Mouse (Mus musculus) gonadal fat pad, adult 2 months (tissue): ENCODE measurements around the gene Slain2. TPM values are rescaled to one million over a fixed set of nuclear protein-coding genes. Genes with fewer than 3 reads are reported as not detected.
"Not testable (repeated sequence)": the region's sequence is repeated elsewhere in the genome, so short reads cannot be mapped to it uniquely, and the experiment has no call there.

Source experiments
- DNase-seq: peaks from one replicate; pipeline ENCODE4 v3.0.0-alpha.2; 2012; ENCODE audit warnings: low read depth
- polyA plus RNA-seq: library from polyadenylated mRNA; depleted of rRNA; stranded (reverse); fragments of >200 nt; gene quantifications from 2 replicates; pipeline ENCODE4 v1.2.3, GENCODE M21; 2012

Slain2 gene
- polyA plus RNA-seq, 1 experiment, result 19.8 TPM

DNA sequence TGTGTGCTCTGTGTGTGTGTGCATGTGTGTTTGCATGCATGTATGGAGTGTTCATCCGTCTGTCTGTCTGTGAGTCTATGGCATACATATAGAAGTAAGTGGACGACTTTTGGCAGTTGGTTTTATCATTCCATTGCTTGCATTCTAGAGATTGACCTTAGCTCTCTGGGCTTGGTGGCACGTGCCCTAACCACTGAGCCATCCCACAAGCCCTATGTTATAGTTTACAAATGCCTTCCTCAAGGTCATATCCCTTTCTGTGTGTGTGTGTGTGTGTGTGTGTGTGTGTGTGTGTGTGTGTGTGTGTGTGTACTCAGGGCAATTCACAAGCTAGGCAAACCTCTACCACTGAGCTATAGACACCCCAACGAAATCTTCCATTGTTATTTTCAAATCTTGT is 12.2 kb upstream of the Slain2 start:
- DNase-seq, result no peak

DNA sequence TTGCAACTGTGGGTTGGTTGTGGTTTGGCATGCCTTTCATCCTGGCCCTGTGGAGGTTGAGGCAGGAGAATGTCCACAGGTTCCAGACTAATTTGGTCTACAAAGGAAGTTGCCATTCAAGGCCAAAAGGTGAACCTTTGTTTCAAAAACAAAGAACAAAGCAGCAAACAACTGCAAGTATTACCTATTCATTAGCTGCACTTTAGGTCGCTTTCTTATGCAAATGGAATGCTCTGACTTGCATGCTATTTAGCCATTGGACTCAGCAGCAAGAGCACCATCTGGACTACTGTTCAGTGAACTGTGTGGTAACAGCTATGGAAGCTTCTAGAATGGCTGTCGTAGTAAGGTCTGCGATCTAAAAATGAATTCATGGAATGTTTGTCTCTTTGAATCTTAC is 11.8 kb upstream of the Slain2 start:
- no peak for DNase-seq

DNA sequence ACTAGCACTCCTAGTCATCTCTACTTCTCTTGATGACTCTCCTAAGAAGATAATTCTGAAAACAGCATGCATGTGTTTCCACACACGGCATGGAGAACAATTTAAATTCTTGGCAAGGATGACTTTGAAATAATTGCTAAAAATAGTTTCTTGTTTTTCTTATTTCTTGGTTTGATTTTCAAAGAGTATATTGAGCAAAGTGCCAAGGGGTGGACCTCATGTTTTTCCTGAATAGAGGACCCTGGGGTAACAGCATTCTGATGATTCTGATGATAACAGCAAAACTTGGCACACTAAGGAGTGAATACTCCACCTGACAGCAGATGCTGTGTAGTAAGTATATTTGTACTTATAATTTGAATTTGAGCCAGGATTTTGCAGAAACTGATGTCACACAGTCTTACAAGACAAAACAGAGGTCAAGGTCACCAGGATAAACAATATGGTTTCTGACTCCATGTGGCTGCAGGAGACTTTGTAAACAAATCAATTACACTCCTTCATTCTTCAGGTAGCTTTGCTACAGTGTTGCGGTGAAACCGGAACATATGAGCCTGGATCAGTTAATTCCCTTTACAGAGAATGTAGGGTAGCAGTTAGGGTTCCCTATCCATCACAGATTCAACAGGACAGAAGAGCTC is 11.1 kb upstream of the Slain2 start:
- no peak for DNase-seq

DNA sequence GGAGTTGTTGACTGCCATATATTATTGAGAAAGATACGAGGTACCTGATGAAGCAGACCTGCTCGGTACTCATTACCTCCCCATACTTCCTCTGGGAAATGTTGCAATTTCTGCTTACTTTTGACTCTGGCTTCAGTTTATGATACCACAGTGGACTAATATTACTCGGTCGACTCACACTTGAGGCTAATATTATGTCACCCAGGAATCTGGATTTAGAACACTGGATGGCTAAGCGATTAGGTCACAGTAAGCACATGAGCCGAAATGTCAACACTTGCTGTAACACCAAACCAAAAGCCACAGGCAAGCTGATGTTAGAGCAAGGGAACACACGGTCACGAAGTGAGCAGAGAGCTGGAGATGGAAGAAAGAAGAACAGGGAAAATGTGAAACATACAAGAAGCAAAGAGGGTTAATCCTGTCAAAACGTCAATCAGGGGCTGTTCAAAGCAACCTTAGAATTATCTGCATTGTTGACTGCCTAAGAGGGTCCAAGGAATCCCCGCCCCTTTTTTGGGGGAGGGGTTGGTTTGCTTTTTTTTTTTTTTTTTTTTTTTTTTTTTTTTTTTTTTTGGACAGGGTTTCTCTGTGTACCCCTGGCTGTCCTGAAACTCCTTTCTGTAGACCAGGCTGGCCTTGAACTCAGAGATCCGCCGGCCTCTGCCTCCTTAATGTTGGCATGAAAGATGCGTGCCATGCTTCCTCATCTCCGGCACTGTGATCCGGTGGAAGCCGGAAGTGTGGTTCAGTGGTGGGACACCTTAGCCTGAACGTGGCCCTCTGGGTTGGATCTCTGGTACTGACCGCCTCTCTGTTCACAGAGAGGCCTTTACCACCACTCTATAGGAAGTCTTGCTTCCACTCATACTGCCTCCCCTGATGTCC is 9.0 kb upstream of the Slain2 start:
- DNase-seq, result peak; percentile 81

DNA sequence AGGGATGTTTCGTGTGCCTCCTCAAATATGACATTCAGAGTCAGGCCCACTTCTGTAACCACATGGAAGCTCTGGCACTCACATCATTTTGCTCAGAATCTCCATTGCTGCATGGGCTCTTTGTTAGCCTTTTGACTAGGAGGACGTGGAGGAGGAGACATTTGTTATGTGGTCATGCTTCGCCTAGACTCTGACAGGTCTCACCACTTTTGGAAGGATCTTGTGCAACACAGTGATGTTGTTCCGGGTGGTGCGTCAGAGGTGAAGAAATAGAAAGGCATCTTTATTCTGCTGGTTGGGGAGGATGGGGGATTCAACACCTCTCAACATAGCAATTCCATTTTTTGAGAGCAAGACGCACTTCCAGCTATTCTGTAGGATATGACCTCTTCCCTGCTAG is 6.7 kb upstream of the Slain2 start:
- DNase-seq, result no peak

DNA sequence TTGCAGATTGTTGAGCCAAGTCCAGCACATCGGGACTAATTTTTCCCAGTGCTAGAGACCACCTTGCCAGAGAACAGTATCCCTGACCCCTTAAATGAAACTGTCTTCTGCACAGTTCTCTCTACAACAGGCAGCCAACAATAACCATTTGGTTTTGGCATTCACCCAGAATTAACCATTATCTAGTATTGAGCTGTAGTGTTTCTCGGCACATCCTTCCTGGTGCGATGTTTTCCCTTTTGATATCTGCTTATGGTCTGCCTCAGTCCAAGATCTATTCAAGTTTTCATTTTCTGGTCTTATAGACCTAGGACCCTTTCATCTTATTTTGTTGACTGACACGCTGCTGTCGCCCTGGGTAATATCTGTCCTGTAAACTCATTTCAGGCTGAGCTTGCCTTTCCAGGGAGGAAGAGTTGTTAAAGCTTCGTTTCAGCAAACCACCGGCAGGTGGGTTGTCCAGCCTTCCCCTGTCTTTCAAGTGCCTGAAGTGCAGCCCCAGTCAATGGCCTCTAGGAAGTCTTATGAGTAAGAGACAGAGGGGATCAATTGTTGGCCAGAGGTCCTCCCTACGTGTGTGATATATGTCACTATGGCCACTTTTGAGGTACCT is 5.7 kb upstream of the Slain2 start:
- DNase-seq, result no peak

DNA sequence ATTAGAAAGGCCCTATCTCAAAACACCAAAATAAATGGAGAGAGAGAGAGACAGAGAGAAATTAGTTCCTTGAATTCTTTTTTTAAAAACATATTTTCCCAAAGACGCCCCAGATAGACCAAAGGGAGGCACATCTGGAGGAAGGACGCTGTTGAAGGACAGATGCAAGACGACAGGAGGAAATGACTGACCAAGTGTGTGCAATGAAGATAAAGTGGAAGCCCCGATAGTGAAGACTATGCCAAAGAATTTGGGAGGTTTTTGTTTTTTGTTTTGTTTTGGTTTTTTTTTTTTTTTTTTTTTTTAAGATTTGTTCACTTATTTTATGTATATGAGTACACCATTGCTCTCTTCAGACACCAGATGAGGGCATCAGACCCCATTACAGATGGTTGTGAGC is 4.7 kb upstream of the Slain2 start:
- no peak for DNase-seq

DNA sequence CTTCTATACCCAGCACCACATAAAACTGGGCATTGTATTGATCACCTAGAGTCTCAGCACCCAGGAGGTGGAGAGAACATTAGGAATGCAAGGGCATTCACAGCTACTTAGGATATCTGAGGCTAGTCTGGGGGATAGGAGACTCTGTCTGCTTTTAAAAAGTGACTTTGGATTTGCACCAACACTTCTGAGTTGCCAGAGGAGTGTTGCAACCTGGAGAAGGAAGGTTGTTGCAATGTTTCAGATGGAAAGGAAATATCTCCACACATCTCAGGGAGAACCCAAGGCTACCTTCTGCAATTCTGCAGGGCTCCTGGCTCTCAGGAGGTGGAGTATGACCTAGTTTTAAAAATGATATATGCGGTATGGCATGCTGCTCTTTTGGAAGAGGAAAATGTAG is 3.7 kb upstream of the Slain2 start:
- peak; percentile 81 for DNase-seq

DNA sequence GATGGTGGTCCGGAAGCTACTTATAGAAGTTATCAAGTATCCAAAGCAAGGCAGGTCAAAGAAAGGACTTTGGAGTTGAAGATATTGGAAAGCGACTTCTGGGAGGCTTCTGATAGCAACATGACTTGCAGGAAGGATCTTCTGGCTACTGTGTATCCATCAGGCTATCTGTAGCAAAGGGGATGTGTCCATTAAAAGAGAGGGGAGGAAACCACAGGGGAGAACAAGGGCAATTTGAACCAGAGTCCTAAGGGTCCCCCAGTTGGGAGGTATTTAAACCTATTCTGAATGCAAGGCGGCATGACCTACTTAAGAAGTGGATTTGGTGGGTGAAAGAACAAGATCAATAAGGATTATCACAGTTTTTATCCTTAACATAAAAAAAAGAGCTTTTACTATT is 2.8 kb upstream of the Slain2 start:
- DNase-seq, result no peak

DNA sequence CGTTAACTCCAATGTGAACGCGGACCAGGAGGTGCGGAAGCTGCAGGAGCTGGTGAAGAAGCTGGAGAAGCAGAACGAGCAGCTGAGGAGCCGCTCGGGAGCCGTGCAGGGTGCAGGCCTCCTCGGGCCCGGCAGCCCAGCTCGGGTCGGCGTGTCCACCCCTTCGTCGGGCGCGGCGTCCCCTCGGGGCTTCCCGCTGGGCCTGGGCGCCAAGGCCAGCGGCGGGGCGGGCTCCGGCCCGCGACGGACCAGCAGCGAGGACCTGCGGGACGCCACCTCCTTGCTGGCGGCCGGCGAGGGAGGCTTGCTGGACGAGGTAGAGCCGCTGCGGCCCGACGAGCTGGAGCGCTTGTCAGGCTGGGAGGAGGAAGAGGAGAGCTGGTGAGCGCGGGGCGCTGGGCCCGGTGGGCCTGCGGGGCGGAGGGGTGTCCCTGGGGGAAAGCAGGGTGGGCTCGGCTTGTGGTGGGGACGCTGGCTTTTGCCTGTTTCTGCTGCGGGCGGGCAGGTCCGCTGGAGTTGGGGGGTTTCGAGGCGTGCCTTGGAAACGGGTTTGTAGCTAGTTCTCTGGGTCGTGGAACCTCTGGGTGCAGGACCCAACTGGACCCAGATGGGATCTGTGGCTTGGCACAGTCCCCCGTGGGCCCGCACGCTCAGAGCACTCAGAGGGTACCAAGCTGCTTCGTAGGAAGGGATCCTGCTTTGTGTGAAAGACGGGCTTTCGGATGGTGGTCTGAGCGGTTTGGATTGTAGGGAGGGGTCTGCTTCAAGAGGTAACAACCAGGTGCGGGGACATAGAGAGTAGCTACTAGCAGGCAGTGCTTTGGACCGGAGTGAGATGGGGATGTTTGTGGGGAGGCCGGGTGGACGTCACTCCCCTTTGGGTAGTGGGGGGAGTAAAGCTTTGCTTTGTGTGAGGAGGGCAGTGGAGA is 793 bp downstream of the Slain2 start:
- DNase-seq, result no peak

DNA sequence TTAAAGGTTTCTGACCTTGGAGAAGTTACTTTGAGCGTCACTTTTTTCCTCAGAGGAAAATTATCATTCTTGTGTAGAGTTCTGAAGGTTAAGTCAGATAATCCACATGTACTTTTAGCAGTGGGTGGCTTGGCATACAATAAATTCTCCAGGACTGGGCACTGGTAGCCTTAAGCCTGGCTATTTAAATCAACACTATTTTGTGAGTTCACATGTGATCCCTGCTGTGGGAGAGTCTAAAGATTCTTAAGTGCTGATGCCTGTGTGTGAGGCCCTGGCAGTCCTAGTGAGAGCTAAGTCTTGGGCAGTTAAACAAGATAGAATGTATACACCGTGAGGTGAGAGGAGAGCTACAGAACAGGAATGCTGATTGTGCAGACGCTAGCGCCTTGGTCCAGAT is 1.9 kb downstream of the Slain2 start:
- no peak for DNase-seq

DNA sequence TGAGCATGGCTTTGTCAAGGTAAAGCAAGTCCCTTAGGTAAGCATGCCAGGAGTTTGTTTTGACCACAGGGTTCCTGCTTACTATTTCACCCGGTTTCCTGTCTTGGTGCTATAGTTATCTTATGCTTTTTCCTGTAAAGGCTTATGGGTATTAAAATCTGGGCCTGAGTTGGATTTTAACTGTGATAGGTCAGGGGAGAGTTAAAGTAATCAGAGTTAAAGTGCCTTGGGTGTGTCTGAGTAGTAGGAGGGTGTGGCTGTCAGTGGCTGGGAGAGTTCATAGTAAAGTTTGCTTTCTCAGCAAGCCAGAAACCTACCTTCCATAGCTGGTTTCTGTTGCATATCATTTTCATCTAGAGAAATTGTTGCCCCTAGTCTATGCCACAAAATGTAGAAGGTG is 2.7 kb downstream of the Slain2 start:
- DNase-seq, result no peak

DNA sequence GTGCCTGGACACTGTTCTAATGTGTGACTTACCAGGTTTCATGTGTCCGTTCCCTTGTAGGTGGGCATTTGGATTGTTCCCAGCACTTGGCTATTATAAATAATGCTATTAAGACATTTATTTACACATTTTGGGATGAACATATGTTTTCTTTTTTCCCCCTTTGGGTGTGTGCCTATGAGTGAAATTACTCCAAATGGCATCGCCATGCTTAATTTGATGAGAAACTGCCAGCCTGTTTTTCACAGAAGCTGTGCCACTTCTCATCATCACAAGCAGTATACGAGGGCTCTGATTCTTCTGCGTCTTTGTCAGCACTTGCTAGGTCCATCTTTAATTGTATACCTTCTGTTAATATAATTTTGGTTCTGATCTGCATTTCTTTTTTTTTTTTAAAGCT is 6.3 kb downstream of the Slain2 start:
- DNase-seq, result no peak

DNA sequence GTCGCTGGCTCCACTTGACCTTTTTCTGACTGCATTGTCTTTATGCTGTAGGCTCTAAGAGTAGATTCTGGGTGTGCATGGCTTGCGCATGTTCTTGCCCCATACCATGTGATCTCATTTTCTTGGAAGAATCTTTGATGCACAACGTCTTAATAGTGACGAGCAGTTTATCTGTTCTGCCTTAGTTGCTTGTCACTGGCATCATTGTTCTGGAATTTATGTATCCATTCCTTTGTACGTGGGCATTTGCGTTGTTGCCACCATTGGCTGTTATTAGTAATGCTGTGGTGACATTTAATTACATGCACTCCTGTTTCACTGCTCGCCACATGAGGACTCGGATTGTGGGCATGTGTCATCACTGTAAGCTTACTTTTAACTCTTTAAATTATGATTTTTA is 7.1 kb downstream of the Slain2 start:
- no peak for DNase-seq

DNA sequence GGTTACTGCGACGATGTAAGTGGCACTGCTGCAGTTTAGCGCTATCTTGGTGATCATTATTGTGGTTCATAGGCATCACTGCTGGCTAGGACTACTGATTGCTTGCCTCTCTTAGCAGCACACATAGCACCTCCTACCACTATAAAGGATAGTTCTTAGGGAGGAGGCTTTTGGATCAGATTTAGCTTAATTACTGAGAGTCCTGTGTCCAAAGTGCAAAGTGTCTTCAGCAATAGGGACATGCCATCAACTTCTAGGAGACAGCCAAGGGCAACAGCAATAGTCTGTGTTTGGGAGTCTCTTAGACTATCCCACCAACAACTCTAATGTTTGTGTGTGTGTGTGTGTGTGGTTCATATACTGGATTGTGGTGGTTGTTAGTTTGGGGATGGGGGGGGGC is 8.7 kb downstream of the Slain2 start:
- DNase-seq, result no peak

DNA sequence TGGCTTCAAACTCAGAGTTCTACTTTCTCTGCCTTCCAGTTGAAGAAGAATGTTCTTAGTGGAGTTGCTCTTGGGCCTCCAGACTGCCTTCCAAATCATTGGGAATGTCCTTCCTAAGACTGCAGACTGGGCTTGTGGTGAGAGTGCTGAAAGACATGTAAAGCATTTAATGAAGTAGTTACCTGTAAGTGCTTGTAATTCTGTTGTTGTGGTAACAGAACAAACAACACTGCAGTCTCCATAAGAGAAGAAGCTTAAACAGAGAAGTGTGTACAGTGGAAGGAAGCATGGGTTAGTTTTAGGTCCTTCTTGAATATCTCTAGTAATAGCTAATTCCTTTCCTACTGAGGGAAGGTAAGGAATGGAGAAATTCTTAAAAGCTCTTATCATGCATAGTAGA is 13.0 kb downstream of the Slain2 start:
- no peak for DNase-seq

DNA sequence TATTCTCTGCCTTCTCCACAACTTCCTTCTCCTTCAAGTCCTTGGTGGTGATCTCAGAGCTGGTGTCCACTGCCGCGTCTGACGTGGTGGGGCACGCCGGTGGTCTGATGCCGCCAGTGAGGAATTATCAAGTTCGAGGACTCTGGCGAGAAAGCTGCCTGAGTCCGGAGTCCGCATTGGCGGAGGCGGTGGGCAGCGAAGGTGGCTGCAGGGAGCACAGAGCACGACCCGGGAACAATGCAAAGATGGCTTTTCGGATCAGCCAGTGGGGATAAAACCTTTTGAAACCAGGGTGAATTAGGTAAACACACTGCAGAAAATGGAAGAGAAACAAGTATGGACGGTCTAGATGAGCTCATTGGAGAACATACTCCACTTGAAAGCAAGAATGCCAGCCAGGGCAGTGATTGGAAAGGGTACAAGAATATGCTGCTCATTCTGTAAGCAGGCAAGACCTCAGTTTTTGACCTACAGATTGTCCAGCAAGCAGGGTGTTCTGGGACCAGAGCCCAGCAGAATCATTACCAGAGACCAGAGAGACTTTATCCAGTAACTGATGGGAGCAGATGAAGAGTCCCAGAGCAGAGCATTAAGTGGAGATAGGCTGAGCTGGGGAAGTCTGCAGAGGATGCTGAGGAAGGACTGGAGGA is 19.0 kb downstream of the Slain2 start:
- DNase-seq, result no peak

DNA sequence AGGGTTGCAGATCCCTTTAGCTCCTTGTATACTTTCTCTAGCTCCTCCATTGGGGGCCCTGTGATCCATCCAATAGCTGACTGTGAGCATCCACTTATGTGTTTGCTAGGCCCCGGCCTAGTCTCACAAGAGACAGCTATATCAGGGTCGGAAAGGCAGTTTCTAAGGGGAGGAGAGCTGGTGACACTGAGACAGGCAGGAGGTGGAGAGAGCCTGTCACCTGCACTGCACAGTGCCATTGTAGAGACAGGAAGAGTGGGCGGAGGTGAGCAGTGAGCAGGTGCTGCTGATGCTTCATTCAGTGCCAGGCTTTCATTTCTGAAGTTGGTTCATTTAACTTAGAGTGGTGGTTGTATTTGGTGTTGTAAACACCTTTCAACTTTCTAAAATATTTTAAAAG is 24.3 kb downstream of the Slain2 start:
- not testable (repeated sequence) for DNase-seq

DNA sequence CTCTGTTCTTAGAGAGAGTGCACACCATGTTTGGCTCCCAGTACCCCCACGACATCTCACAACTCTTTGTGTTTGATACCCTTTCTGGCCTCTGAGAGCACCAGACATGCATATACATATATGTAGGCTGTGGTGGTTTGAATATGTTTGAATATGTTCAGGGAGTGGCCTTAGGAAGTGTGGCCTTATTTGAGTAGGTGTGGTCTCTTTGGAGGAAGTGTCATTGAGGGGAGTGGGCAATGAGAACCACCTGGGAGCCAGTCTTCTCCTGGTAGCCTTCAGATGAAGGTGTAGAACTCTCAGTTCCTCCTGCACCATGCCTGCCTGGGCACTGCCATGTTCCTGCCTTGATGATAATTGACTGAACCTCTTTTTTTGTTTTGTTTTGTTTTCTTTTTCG is 25.2 kb downstream of the Slain2 start:
- DNase-seq, result no peak

DNA sequence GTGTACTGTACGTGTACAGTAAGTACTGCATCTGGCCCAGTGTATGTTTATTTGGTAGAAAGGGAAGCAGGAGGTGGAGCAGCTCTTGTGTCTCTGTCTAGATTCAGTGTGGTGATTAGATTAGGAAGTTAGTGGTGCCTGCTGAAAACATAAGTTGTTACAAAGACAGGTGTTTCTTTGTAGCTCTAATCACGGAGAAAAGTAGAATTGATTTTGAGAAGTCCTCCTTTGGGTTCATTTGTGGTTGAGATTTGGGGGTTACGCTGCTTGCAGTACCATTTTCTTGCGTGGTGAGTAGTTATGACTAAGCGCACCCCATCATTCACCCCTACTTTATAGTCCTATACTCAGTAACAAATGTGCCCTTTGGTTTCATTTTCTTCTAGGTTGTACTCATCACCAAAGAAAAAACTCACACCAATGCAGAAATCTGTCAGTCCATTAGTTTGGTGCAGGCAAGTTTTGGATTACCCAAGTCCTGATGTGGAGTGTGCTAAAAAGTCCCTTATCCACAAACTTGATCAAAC is 26.9 kb downstream of the Slain2 start:
- no peak for DNase-seq

DNA sequence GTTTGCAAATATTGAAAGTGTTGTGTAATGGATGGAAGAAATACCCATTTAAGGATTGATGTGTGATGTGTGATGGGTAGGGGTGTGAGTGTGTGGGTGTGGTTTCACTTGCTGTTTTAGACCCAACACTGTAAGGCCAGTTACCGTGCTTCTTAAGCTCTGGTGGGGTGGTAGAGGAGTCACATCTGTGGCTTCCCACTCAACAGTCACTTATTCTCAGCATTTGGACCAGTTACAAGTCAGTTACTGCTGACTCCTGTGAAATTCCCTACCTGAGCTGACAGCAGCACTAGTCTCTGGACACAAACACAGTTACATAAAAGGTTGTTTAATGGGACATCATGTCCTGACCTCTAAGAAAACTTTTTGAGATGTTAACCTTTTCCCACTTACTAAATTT is 34.0 kb downstream of the Slain2 start:
- DNase-seq, result no peak
